Mouse (Mus musculus) ES-Bruce4 (cell line): ENCODE results near the gene Higd2a.

Experiments used
- CTCF ChIP-seq: IDR thresholded peaks from one replicate; pipeline ENCODE4 v1.8.1; 2011; ENCODE audit warnings: low read depth, low read length
- EP300 ChIP-seq: IDR thresholded peaks from 2 replicates; pipeline ENCODE4 v1.6.1; 2011; ENCODE audit warnings: low read depth, low read length; ENCODE audit not compliant: insufficient read depth
- POLR2A ChIP-seq: IDR thresholded peaks from one replicate; pipeline ENCODE4 v1.8.1; 2011; ENCODE audit warnings: low read length; ENCODE audit not compliant: insufficient read depth

- TF ChIP-seq CTCF = no peak
- TF ChIP-seq POLR2A = no peak
- TF ChIP-seq EP300 = 0 out of 2 replicates have a peak, but pooled peaks have one; percentile 58
Observed at GRCm38 (mm10) chr13:54602639-54603111, 12.7 kb downstream of the Higd2a start.
